Mouse (Mus musculus) forebrain, embryonic 10.5 days (tissue): ENCODE data around the gene Gtf2ird1. TPM values are rescaled to one million over a fixed set of nuclear protein-coding genes. Genes with fewer than 3 reads are reported as not detected.

Experiments
- DNase-seq: peaks from one replicate; pipeline ENCODE4 v3.0.0-alpha.2; 2017; ENCODE audit warnings: low spot score; ENCODE audit errors: extremely low spot score
- H3K27ac ChIP-seq: fragments of 300-500 bp; sonication (generic); 2 replicates; pipeline ENCODE4 v1.5.1; 2016; ENCODE audit warnings: mild to moderate bottlenecking
- H3K27me3 ChIP-seq: fragments of 300-500 bp; sonication (generic); 2 replicates; pipeline ENCODE4 v1.6.1; 2016; ENCODE audit warnings: mild to moderate bottlenecking; ENCODE audit not compliant: poor library complexity, severe bottlenecking
- H3K36me3 ChIP-seq: fragments of 300-500 bp; sonication (generic); replicated peaks from 2 replicates; pipeline ENCODE4 v1.6.1; 2016; ENCODE audit warnings: mild to moderate bottlenecking, moderate library complexity
- H3K4me1 ChIP-seq: fragments of 300-500 bp; sonication (generic); 2 replicates; pipeline ENCODE4 v1.6.1; 2016
- H3K4me3 ChIP-seq: fragments of 300-500 bp; sonication (generic); 2 replicates; pipeline ENCODE4 v1.5.1; 2016; ENCODE audit warnings: mild to moderate bottlenecking, moderate library complexity
- H3K9me3 ChIP-seq: fragments of 300-500 bp; sonication (generic); 2 replicates; pipeline ENCODE4 v1.6.1; 2016; ENCODE audit warnings: mild to moderate bottlenecking, moderate library complexity
- WGBS: fragments of 180-500 bp; shearing (Covaris S2); methylation state at CpG from one replicate; pipeline ENCODE4 v1.1.7; 2016; 5-methylcytosine and 5-hydroxymethylcytosine counted together
- polyA plus RNA-seq: library from polyadenylated mRNA; unstranded; fragments of >200 nt; fragmentation: Nextera tagmentation; extraction: Ambion mirVana; gene quantifications from 2 replicates; pipeline ENCODE4 v1.2.1, GENCODE M21; 2016

Gene Gtf2ird1
- polyA plus RNA-seq, 1 experiment from 2014 or later: 92.6 TPM

GRCm38 (mm10) chr5:134469559-134470150 lies 13.1 kb upstream of the Gtf2ird1 start:
- Histone ChIP-seq H3K4me3 (no peak overlapping the region), H3K36me3 (no peaks in the 10 kb centered on the region), H3K4me1 (peaks cover 23% of the 10 kb centered on the region), H3K27ac (no peak overlapping the region), H3K27me3 (no peaks in the 10 kb centered on the region), H3K9me3 (no peaks in the 10 kb centered on the region)
- WGBS: 83% methylated on average over 7 of the region's 7 CpGs
- DNase-seq: no peak

- H3K36me3 ChIP-seq: no peaks in the 10 kb centered on the region
- H3K27ac ChIP-seq: peak overlapping the region; percentile 49; the same call in 1 of the 2 replicates
- WGBS: 80% methylated on average over 10 of the region's 10 CpGs
- H3K27me3 ChIP-seq: no peaks in the 10 kb centered on the region
- no peaks in the 10 kb centered on the region for H3K9me3 ChIP-seq
- H3K4me3 ChIP-seq: no peak overlapping the region
- no peak for DNase-seq
- H3K4me1 ChIP-seq: peaks cover 23% of the 10 kb centered on the region
Measured at GRCm38 (mm10) chr5:134468158-134468765, 11.7 kb upstream of the Gtf2ird1 start.

- peak overlapping the region; percentile 28; the same call in 1 of the 2 replicates for H3K4me3 ChIP-seq
- H3K9me3 ChIP-seq: no peaks in the 10 kb centered on the region
- no peak for DNase-seq
- no peaks in the 10 kb centered on the region for H3K27me3 ChIP-seq
- WGBS: 64% methylated on average over 8 of the region's 8 CpGs
- H3K27ac ChIP-seq: peak overlapping the region; percentile 48
- H3K4me1 ChIP-seq: peaks cover 23% of the 10 kb centered on the region
- no peaks in the 10 kb centered on the region for H3K36me3 ChIP-seq
Measured at GRCm38 (mm10) chr5:134467030-134467549, 10.6 kb upstream of the Gtf2ird1 start.

DNA sequence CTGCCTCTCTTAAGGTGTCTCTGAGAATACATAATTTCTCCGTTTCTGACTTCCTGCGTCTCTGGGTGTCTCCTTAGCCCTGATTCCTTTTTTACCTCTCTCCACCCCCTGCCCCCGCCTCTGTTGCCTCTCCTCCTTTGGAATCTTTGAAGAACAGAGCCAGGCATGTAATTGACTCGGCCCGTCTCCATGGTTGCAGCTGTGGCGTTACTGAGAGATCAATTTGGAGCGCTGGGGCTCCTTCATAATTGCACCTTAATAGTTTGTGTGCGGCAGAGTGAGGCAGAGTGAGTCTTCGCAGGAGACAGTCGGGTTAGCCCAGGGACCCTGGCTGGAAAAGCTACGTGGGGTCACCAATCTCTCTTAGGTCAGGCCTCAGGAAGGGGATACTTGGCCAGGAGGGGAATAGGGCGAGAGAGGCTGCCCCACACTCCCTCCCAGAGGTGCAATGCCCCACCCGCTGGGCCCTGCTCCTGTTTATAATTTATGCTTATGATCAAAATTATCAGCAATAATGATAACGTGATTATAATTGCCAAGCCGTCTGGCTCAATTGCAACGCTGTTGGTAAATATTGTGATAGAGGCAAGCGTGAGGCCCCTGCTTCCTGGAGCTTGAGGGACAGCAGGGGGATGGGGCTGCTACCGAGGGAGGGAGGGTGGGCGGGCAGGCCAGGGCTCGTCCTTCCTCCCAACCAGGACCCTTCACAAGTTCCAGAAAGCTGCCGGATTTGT lies 9.9 kb upstream of the Gtf2ird1 start:
- Histone ChIP-seq H3K27ac (peak overlapping the region; percentile 48), H3K4me1 (peaks cover 23% of the 10 kb centered on the region), H3K27me3 (no peaks in the 10 kb centered on the region), H3K9me3 (no peaks in the 10 kb centered on the region), H3K4me3 (peak overlapping the region; percentile 28; the same call in 1 of the 2 replicates), H3K36me3 (no peaks in the 10 kb centered on the region)
- peak; percentile 52 for DNase-seq
- 20% methylated on average over 21 of the region's 21 CpGs for WGBS

DNA sequence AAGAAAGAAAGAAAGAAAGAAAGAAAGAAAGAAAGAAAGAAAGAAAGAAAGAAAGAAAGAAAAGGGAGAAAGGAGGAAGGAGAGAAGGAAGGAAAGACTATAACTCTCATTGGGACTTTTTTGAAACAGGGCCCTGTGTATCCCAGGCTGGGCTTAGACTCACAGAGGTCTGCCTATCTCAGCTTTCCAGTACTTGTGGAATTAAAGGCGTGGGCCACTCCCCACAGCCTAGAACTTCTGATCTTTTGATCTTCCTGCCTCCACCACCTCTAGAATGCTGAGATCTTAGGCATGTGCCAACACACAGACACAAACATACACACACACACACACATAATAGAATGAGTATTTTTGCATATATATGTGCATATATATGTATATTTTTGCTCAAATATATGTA lies 8.7 kb upstream of the Gtf2ird1 start:
- no peaks in the 10 kb centered on the region for H3K27me3 ChIP-seq
- no peak overlapping the region for H3K27ac ChIP-seq
- H3K4me3 ChIP-seq: no peak overlapping the region
- no peaks in the 10 kb centered on the region for H3K36me3 ChIP-seq
- WGBS: 91% methylated on average over 1 of the region's 1 CpGs
- H3K9me3 ChIP-seq: no peaks in the 10 kb centered on the region
- peaks cover 23% of the 10 kb centered on the region for H3K4me1 ChIP-seq
- no peak for DNase-seq

- H3K9me3 ChIP-seq: no peaks in the 10 kb centered on the region
- no peak overlapping the region for H3K27ac ChIP-seq
- no peak overlapping the region for H3K4me3 ChIP-seq
- peaks cover 23% of the 10 kb centered on the region for H3K4me1 ChIP-seq
- H3K27me3 ChIP-seq: no peaks in the 10 kb centered on the region
- H3K36me3 ChIP-seq: no peaks in the 10 kb centered on the region
- 92% methylated on average over 5 of the region's 5 CpGs for WGBS
- DNase-seq: no peak
Measured at GRCm38 (mm10) chr5:134464225-134464624, 7.7 kb upstream of the Gtf2ird1 start.

- Histone ChIP-seq H3K36me3 (no peaks in the 10 kb centered on the region), H3K4me3 (no peak overlapping the region), H3K27me3 (no peaks in the 10 kb centered on the region), H3K4me1 (peaks cover 17% of the 10 kb centered on the region), H3K27ac (no peak overlapping the region), H3K9me3 (no peaks in the 10 kb centered on the region)
- DNase-seq: no peak
- 83% methylated on average over 8 of the region's 8 CpGs for WGBS
Measured at GRCm38 (mm10) chr5:134462731-134463130, 6.2 kb upstream of the Gtf2ird1 start.

DNA sequence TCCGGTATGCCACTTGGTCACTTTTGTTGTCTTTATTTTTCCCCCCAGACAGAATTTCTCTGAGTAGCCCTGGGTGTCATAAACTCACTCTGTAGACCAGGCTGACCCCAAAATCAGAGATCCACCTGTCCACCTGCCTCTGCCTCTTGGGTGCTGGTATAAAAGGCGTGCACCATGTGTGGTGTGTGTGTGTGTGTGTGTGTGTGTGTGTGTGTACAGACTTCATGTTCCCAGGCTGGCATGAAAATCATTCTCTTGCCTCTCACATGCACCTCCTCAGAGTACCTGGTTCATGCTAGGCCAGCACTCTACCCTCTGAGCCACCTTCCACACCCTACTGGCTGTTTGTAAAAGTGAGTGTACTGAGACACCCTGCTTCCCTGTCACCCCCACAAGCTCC lies 5.8 kb upstream of the Gtf2ird1 start:
- H3K9me3 ChIP-seq: no peaks in the 10 kb centered on the region
- no peak overlapping the region for H3K4me3 ChIP-seq
- H3K4me1 ChIP-seq: peaks cover 16% of the 10 kb centered on the region
- H3K36me3 ChIP-seq: no peaks in the 10 kb centered on the region
- DNase-seq: no peak
- WGBS: 82% methylated on average over 2 of the region's 2 CpGs
- no peak overlapping the region for H3K27ac ChIP-seq
- no peaks in the 10 kb centered on the region for H3K27me3 ChIP-seq

- WGBS: 93% methylated on average over 4 of the region's 4 CpGs
- Histone ChIP-seq H3K4me3 (no peak overlapping the region), H3K27ac (no peak overlapping the region), H3K27me3 (no peaks in the 10 kb centered on the region), H3K36me3 (no peaks in the 10 kb centered on the region), H3K9me3 (no peaks in the 10 kb centered on the region), H3K4me1 (peaks cover 10% of the 10 kb centered on the region)
- no peak for DNase-seq
Measured at GRCm38 (mm10) chr5:134460546-134460945, 4.0 kb upstream of the Gtf2ird1 start.

GRCm38 (mm10) chr5:134459096-134459495 lies 2.6 kb upstream of the Gtf2ird1 start:
- peaks cover 25% of the 10 kb centered on the region for H3K4me1 ChIP-seq
- H3K36me3 ChIP-seq: peaks cover 3% of the 10 kb centered on the region
- no peak overlapping the region for H3K27ac ChIP-seq
- H3K9me3 ChIP-seq: no peaks in the 10 kb centered on the region
- no peaks in the 10 kb centered on the region for H3K27me3 ChIP-seq
- no peak for DNase-seq
- 87% methylated on average over 7 of the region's 7 CpGs for WGBS
- no peak overlapping the region for H3K4me3 ChIP-seq

GRCm38 (mm10) chr5:134458416-134458815 lies 1.9 kb upstream of the Gtf2ird1 start:
- H3K4me1 ChIP-seq: peaks cover 31% of the 10 kb centered on the region
- no peak overlapping the region for H3K4me3 ChIP-seq
- no peaks in the 10 kb centered on the region for H3K9me3 ChIP-seq
- DNase-seq: no peak
- no peaks in the 10 kb centered on the region for H3K27me3 ChIP-seq
- no peak overlapping the region for H3K27ac ChIP-seq
- WGBS: 87% methylated on average over 3 of the region's 3 CpGs
- peaks cover 10% of the 10 kb centered on the region for H3K36me3 ChIP-seq

- no peak overlapping the region for H3K4me3 ChIP-seq
- WGBS: 91% methylated on average over 2 of the region's 2 CpGs
- peaks cover 31% of the 10 kb centered on the region for H3K4me1 ChIP-seq
- H3K9me3 ChIP-seq: peaks cover 8% of the 10 kb centered on the region
- no peak for DNase-seq
- no peaks in the 10 kb centered on the region for H3K27me3 ChIP-seq
- peaks cover 20% of the 10 kb centered on the region for H3K36me3 ChIP-seq
- 0 out of 2 replicates have a peak overlapping the region, but pooled peaks have one; percentile 98 for H3K27ac ChIP-seq
Measured at GRCm38 (mm10) chr5:134457371-134457770, 855 bp upstream of the Gtf2ird1 start.
